Mouse (Mus musculus) B cell, adult (primary cell): ENCODE results near the gene Gm42715. TPM values are rescaled to one million over a fixed set of nuclear protein-coding genes. Genes with fewer than 3 reads are reported as not detected.

Experiments used
- total RNA-seq: library from RNA; stranded (reverse); gene quantifications from 4 replicates; pipeline ENCODE4 v1.2.4, GENCODE M21; 2023; ENCODE audit not compliant: inconsistent age

The Gm42715 gene
- total RNA-seq = 44.3 to 55.2 TPM (median 53.5 TPM) in 4 replicates

GRCm38 (mm10) chr7:127519284-127519683, at the start of gene Gm42715:
Gm42715 (plus strand) TSS chr7:127519584.

GRCm38 (mm10) chr7:127478635-127479317, 40.6 kb upstream of the Gm42715 start, which contains the start of gene Fbrs:
Fbrs (plus strand) TSS chr7:127479199.

GRCm38 (mm10) chr7:127511808-127512230, 7.6 kb upstream of the Gm42715 start, which contains the start of gene Srcap:
Srcap (plus strand) TSS chr7:127511983.

GRCm38 (mm10) chr7:127561340-127561858, 42.0 kb downstream of the Gm42715 start, which contains the start of gene Tmem265:
Tmem265 (plus strand) TSS chr7:127561390.

GRCm38 (mm10) chr7:127572895-127573471, 53.6 kb downstream of the Gm42715 start, which contains the start of gene Phkg2:
Phkg2 (plus strand) TSS chr7:127573340.

GRCm38 (mm10) chr7:127588011-127588871, 68.9 kb downstream of the Gm42715 start, which contains the start of the genes Ccdc189 and Rnf40:
Ccdc189 (minus strand) TSS chr7:127588595.
Rnf40 (plus strand) TSS chr7:127588767.

GRCm38 (mm10) chr7:127614891-127615843, 95.8 kb downstream of the Gm42715 start, which contains the start of gene Zfp629:
Zfp629 (minus strand) TSS chr7:127615797.

Other genes starting within 250 kb of the Gm42715 start
- 28.1 to 30.4 TPM (median 28.4 TPM) in 4 replicates for gene Sephs2, start 245.5 kb upstream of the Gm42715 start, total RNA-seq
- 116 to 127 TPM (median 121 TPM) in 4 replicates for gene Itgal, start 223.3 kb upstream of the Gm42715 start, total RNA-seq
- gene Zfp768, start 174.0 kb upstream of the Gm42715 start, total RNA-seq = 1.7 to 3.4 TPM (median 2.6 TPM) in 4 replicates
- gene Zfp747, start 143.5 kb upstream of the Gm42715 start, total RNA-seq = 11.0 to 14.9 TPM (median 12.9 TPM) in 4 replicates
- 3.5 to 3.9 TPM (median 3.6 TPM) in 4 replicates for gene 9130019O22Rik, start 132.4 kb upstream of the Gm42715 start, total RNA-seq
- 5.4 to 8.1 TPM (median 6.8 TPM) in 4 replicates for gene E430018J23Rik, start 126.0 kb upstream of the Gm42715 start, total RNA-seq
- 8.6 to 9.8 TPM (median 9.1 TPM) in 4 replicates for gene Zfp764, start 112.8 kb upstream of the Gm42715 start, total RNA-seq
- gene Zfp688, start 97.5 kb upstream of the Gm42715 start, total RNA-seq = 12.1 to 16.3 TPM (median 13.2 TPM) in 4 replicates
- 5.1 to 6.1 TPM (median 5.8 TPM) in 4 replicates for gene Zfp689, start 70.4 kb upstream of the Gm42715 start, total RNA-seq
- 134 to 156 TPM (median 146 TPM) in 4 replicates for gene Prr14, start 60.0 kb upstream of the Gm42715 start, total RNA-seq
- 285 to 303 TPM (median 297 TPM) in 4 replicates for gene Fbrs, start 40.4 kb upstream of the Gm42715 start, total RNA-seq
- gene Srcap, start 7.6 kb upstream of the Gm42715 start, total RNA-seq = 189 to 213 TPM (median 204 TPM) in 4 replicates
- 2.6 to 2.9 TPM in 2 of 4 replicates, not detected in the others for gene Tmem265, start 41.8 kb downstream of the Gm42715 start, total RNA-seq
- 122 to 139 TPM (median 127 TPM) in 4 replicates for gene Phkg2, start 53.8 kb downstream of the Gm42715 start, total RNA-seq
- gene Ccdc189, start 69.0 kb downstream of the Gm42715 start, total RNA-seq = 0.77 to 2.0 TPM (median 1.4 TPM) in 4 replicates
- gene Rnf40, start 69.2 kb downstream of the Gm42715 start, total RNA-seq = 135 to 149 TPM (median 147 TPM) in 4 replicates
- gene Zfp629, start 96.2 kb downstream of the Gm42715 start, total RNA-seq = 2.8 to 6.4 TPM (median 3.5 TPM) in 4 replicates
- 43.3 to 65.2 TPM (median 58.3 TPM) in 4 replicates for gene Bcl7c, start 189.3 kb downstream of the Gm42715 start, total RNA-seq
- gene Ctf1, start 193.2 kb downstream of the Gm42715 start, total RNA-seq = not detected in 4 replicates
- gene Ctf2, start 212.6 kb downstream of the Gm42715 start, total RNA-seq = not detected in 4 replicates
- gene Fbxl19, start 225.0 kb downstream of the Gm42715 start, total RNA-seq = 17.0 to 19.0 TPM (median 17.8 TPM) in 4 replicates